Comparison of ENCODE assay signal across 16 mouse cellular contexts in the genomic region with DNA sequence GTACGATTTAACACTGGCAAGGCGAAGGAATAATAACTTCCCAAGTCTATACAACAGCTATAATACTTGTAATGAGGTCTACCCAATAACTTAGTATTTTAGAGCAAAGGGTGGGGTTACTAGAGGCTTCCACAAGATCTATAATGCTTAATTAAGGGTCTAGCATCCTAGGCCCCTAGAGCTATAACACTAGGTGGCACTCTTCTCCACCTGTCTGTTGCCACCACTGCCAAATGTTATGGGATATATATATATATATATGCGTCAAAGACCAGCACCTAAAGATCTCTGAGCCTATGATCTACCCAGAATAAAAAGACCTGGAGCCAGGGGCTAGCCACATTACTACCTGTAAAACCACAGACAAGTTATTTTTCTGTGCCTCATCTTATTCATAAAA. TPM values are rescaled to one million over a fixed set of nuclear protein-coding genes. Genes with fewer than 3 reads are reported as not detected.
DNase-seq lines count a peak whose midpoint lies in the region; ATAC-seq and TF ChIP-seq lines count a peak whose summit lies in the region.
"Had no signal": no experiment of that assay in that cellular context is flagged by ENCODE, and none has a peak within 500 bp of the region (broad histone marks: within the 10 kb centered on the region; RNA-seq: fewer than 3 reads in every experiment).

No protein-coding gene starts in this region.

- H3K36me3 ChIP-seq in kidney, postnatal 0 days (ENCODE audit: insufficient read depth, low read length), result no peaks in the 10 kb centered on the region

- no peaks in the 10 kb centered on the region for H3K9me3 ChIP-seq in kidney, postnatal 0 days (replicated peaks; ENCODE audit: low read length)

- DNase-seq in cerebellum, adult 2 months, result peak; percentile 25 to 36
- DNase-seq in kidney, postnatal 0 days (ENCODE audit: low spot score), result peak; percentile 51
- DNase-seq in kidney, postnatal 4 days, result no peak
- peak; percentile 36 for DNase-seq in 3T3-L1 (ENCODE audit: low read depth, low spot score)
- DNase-seq in brain, embryonic 14.5 days (ENCODE audit: low read depth), result peak; percentile 33
- DNase-seq in urinary bladder, postnatal 4 days (ENCODE audit: low spot score in 2 of 2), result no peak
- DNase-seq: adrenal gland, adult 2 months; cerebellum, adult 8-10 months; heart, adult 11 months had no signal

- no peak for TF ChIP-seq POLR2A in cerebellum, adult 2 months (IDR thresholded peaks at IDR 0.05; ENCODE audit: borderline replicate concordance, insufficient read depth, low read length)
- no peak for TF ChIP-seq POLR2A in brain, embryonic 14.5 days (IDR thresholded peaks at IDR 0.05; ENCODE audit: borderline replicate concordance, extremely low read depth, insufficient read depth, insufficient read length, poor library complexity, severe bottlenecking)

- TF ChIP-seq CTCF in cerebellum, adult 2 months (IDR thresholded peaks at IDR 0.05; ENCODE audit: borderline replicate concordance, insufficient read depth, low read depth, low read length), result peak; percentile 34; the same call in 1 of the 2 replicates
- peak; percentile 66 for TF ChIP-seq CTCF in kidney, postnatal 0 days (IDR thresholded peaks at IDR 0.05; ENCODE audit: low read depth)
- TF ChIP-seq CTCF in brain, embryonic 14.5 days (IDR thresholded peaks at IDR 0.05; ENCODE audit: borderline replicate concordance, extremely low read depth, insufficient read depth, insufficient read length), result peak; percentile 51; the same call in 1 of the 2 replicates

- no peak for ATAC-seq in cerebellum, adult (ENCODE audit: insufficient number of reproducible peaks, low FRiP score, low TSS enrichment)
- no peak for ATAC-seq in kidney, postnatal 0 days (replicated peaks; ENCODE audit: low FRiP score, low read depth)
- no peak for ATAC-seq in erythroblast, adult 5-6 weeks (replicated peaks; ENCODE audit: low FRiP score, poor library complexity, severe bottlenecking)

- no peaks in the 10 kb centered on the region; the same call in 1 of the 2 replicates for H3K4me1 ChIP-seq in cerebellum, adult 2 months (ENCODE audit: control insufficient read depth, insufficient read depth, low read length)
- H3K4me1 ChIP-seq in kidney, postnatal 0 days (replicated peaks; ENCODE audit: insufficient read depth, low read length), result peaks cover 6% of the 10 kb centered on the region; the same call in 1 of the 2 replicates

- H3K27me3 ChIP-seq in cerebellum, adult 2 months (ENCODE audit: control insufficient read depth, insufficient read depth, low read length), result no peaks in the 10 kb centered on the region
- H3K27me3 ChIP-seq in kidney, postnatal 0 days (ENCODE audit: insufficient read depth, low read length), result no peaks in the 10 kb centered on the region

- no peak overlapping the region for H3K9ac ChIP-seq in kidney, postnatal 0 days (ENCODE audit: low read depth, low read length)

- 60% methylated on average over 3 of the region's 3 CpGs for WGBS in cerebellum, adult 2 months
- WGBS in kidney, postnatal 0 days, result 71% methylated on average over 3 of the region's 3 CpGs

- no peak overlapping the region for H3K27ac ChIP-seq in cerebellum, adult 2 months (ENCODE audit: insufficient read depth, low read length)
- H3K27ac ChIP-seq in kidney, postnatal 0 days, result no peak overlapping the region

- no peak overlapping the region for H3K4me3 ChIP-seq in cerebellum, adult 2 months (replicated peaks; ENCODE audit: insufficient read depth, low read depth, low read length)
- H3K4me3 ChIP-seq in kidney, postnatal 0 days (replicated peaks; ENCODE audit: low read depth, low read length), result no peak overlapping the region

- no peak overlapping the region for H3K4me2 ChIP-seq in kidney, postnatal 0 days (ENCODE audit: low read length)

RNA-seq across cellular contexts. Expression of gene Moap1, which starts 3.2 kb away (rescaled TPM):
- 11.9 and 13.8 TPM in 2 replicates for polyA plus RNA-seq in cerebellum, adult 2 months (2012; rRNA removed)
- polyA plus RNA-seq in kidney, postnatal 0 days (2015; fragmentation: Nextera tagmentation; extraction: Ambion mirVana), result 13.8 and 20.7 TPM in 2 replicates
- 9.3 and 11.6 TPM in 2 replicates for polyA plus RNA-seq in brain, embryonic 14.5 days (2012; rRNA removed)
- total RNA-seq in erythroblast, adult 5-6 weeks (2015; ENCODE audit: low replicate concordance), result 0.84 and 2.1 TPM in 2 replicates
- total RNA-seq in erythroblast, adult 5-6 weeks (2017; ENCODE audit: low replicate concordance), result 2.0 and 2.2 TPM in 2 replicates

RNA-seq across cellular contexts. Expression of gene Tmem251, which starts 3.3 kb away (rescaled TPM):
- 3.7 and 3.9 TPM in 2 replicates for polyA plus RNA-seq in cerebellum, adult 2 months (2012; rRNA removed)
- polyA plus RNA-seq in kidney, postnatal 0 days (2015; fragmentation: Nextera tagmentation; extraction: Ambion mirVana), result 15.0 and 15.2 TPM in 2 replicates
- 4.9 and 5.0 TPM in 2 replicates for polyA plus RNA-seq in brain, embryonic 14.5 days (2012; rRNA removed)
- total RNA-seq in erythroblast, adult 5-6 weeks (2015; ENCODE audit: low replicate concordance), result 4.4 and 4.6 TPM in 2 replicates
- total RNA-seq in erythroblast, adult 5-6 weeks (2017; ENCODE audit: low replicate concordance), result 5.5 and 10.3 TPM in 2 replicates

RNA-seq across cellular contexts. Expression of gene Gm28051, which starts 17.3 kb away (rescaled TPM):
- not detected in 2 replicates for polyA plus RNA-seq in cerebellum, adult 2 months (2012; rRNA removed)
- 0.57 TPM in 1 of 2 replicates, not detected in the other for polyA plus RNA-seq in kidney, postnatal 0 days (2015; fragmentation: Nextera tagmentation; extraction: Ambion mirVana)
- polyA plus RNA-seq in brain, embryonic 14.5 days (2012; rRNA removed), result not detected in 2 replicates
- not detected in 2 replicates for total RNA-seq in erythroblast, adult 5-6 weeks (2015; ENCODE audit: low replicate concordance)
- total RNA-seq in erythroblast, adult 5-6 weeks (2017; ENCODE audit: low replicate concordance), result not detected in 2 replicates
- total RNA-seq: adrenal gland, adult 2 months; left cerebral cortex, adult 18-20 months; megakaryocyte, adult 5-6 weeks had no signal
- polyA plus RNA-seq: adrenal gland, adult 2 months; intestine, embryonic 14.5 days; neural tube, embryonic 14.5 days; small intestine, adult 2 months had no signal

RNA-seq across cellular contexts. Expression of gene Gon7, which starts 17.3 kb away (rescaled TPM):
- 18.9 and 22.5 TPM in 2 replicates for polyA plus RNA-seq in cerebellum, adult 2 months (2012; rRNA removed)
- 22.2 and 23.1 TPM in 2 replicates for polyA plus RNA-seq in kidney, postnatal 0 days (2015; fragmentation: Nextera tagmentation; extraction: Ambion mirVana)
- 21.9 and 24.1 TPM in 2 replicates for polyA plus RNA-seq in brain, embryonic 14.5 days (2012; rRNA removed)
- 5.0 and 9.6 TPM in 2 replicates for total RNA-seq in erythroblast, adult 5-6 weeks (2015; ENCODE audit: low replicate concordance)
- 2.5 and 13.1 TPM in 2 replicates for total RNA-seq in erythroblast, adult 5-6 weeks (2017; ENCODE audit: low replicate concordance)

RNA-seq across cellular contexts. Expression of gene Ubr7, which starts 17.5 kb away (rescaled TPM):
- polyA plus RNA-seq in cerebellum, adult 2 months (2012; rRNA removed), result 24.3 and 25.5 TPM in 2 replicates
- polyA plus RNA-seq in kidney, postnatal 0 days (2015; fragmentation: Nextera tagmentation; extraction: Ambion mirVana), result 30.8 and 32.4 TPM in 2 replicates
- polyA plus RNA-seq in brain, embryonic 14.5 days (2012; rRNA removed), result 40.7 and 40.8 TPM in 2 replicates
- 5.6 and 12.5 TPM in 2 replicates for total RNA-seq in erythroblast, adult 5-6 weeks (2015; ENCODE audit: low replicate concordance)
- 15.2 and 18.3 TPM in 2 replicates for total RNA-seq in erythroblast, adult 5-6 weeks (2017; ENCODE audit: low replicate concordance)

Comparison
In these comparisons a context has a peak if more than half of its experiments do, and no peak if none do; other contexts are left out.
1. DNase-seq: peak in cerebellum, adult 2 months (2 of 2), kidney, postnatal 0 days (single experiment), 3T3-L1 (single experiment) and brain, embryonic 14.5 days (single experiment); none in kidney, postnatal 4 days (0 of 2) and urinary bladder, postnatal 4 days (0 of 2).
2. Peak in every context shown above with its lines, with median percentiles within 50 percentile points of each other: CTCF ChIP-seq.